Mouse (Mus musculus) stomach, embryonic 15.5 days (tissue): ENCODE measurements around the gene Tiparp. TPM values are rescaled to one million over a fixed set of nuclear protein-coding genes. Genes with fewer than 3 reads are reported as not detected.

ENCODE experiments used
- ATAC-seq: fragments of 200-750 bp; cut with Nextera tagmentation; 2 replicates; pipeline ENCODE4 v1.8.0; 2017; ENCODE audit warnings: low read depth, moderate number of reproducible peaks, moderate TSS enrichment; ENCODE audit not compliant: insufficient read depth, low FRiP score
- H3K27ac ChIP-seq: fragments of 300-500 bp; sonication (generic); 2 replicates; pipeline ENCODE4 v1.5.1; 2015; ENCODE audit warnings: mild to moderate bottlenecking, inconsistent platforms
- H3K27me3 ChIP-seq: fragments of 300-500 bp; sonication (generic); replicated peaks from 2 replicates; pipeline ENCODE4 v1.6.1; 2015; ENCODE audit warnings: inconsistent platforms
- H3K36me3 ChIP-seq: fragments of 300-500 bp; sonication (generic); 2 replicates; pipeline ENCODE4 v1.6.1; 2015; ENCODE audit warnings: inconsistent platforms
- H3K4me1 ChIP-seq: fragments of 300-500 bp; sonication (generic); 2 replicates; pipeline ENCODE4 v1.6.1; 2015; ENCODE audit warnings: inconsistent platforms
- H3K4me2 ChIP-seq: fragments of 300-500 bp; sonication (generic); 2 replicates; pipeline ENCODE4 v1.6.1; 2015; ENCODE audit warnings: mild to moderate bottlenecking, inconsistent platforms
- H3K4me3 ChIP-seq: fragments of 300-500 bp; sonication (generic); replicated peaks from 2 replicates; pipeline ENCODE4 v1.5.1; 2015; ENCODE audit warnings: inconsistent platforms
- H3K9ac ChIP-seq: fragments of 300-500 bp; sonication (generic); 2 replicates; pipeline ENCODE4 v1.6.1; 2015; ENCODE audit warnings: inconsistent platforms
- H3K9me3 ChIP-seq: fragments of 300-500 bp; sonication (generic); 2 replicates; pipeline ENCODE4 v1.6.1; 2016; ENCODE audit warnings: inconsistent platforms
- WGBS: fragments of 180-500 bp; shearing (Covaris S2); methylation state at CpG from one replicate; pipeline ENCODE4 v1.1.7; 2015; 5-methylcytosine and 5-hydroxymethylcytosine counted together
- polyA plus RNA-seq: library from polyadenylated mRNA; unstranded; fragments of >200 nt; fragmentation: Nextera tagmentation; extraction: Ambion mirVana; gene quantifications from 2 replicates; pipeline ENCODE4 v1.2.1, GENCODE M21; 2015

The Tiparp gene
- polyA plus RNA-seq, 1 experiment from 2014 or later: 35.5 TPM

GRCm38 (mm10) chr3:65563926-65564624, 35.9 kb downstream of the Tiparp start:
- Histone ChIP-seq H3K27ac (no peak overlapping the region), H3K4me2 (no peak overlapping the region), H3K9ac (no peak overlapping the region), H3K4me3 (no peak overlapping the region), H3K36me3 (no peaks in the 10 kb centered on the region), H3K4me1 (no peaks in the 10 kb centered on the region), H3K9me3 (no peaks in the 10 kb centered on the region), H3K27me3 (no peaks in the 10 kb centered on the region)
- 16% methylated on average over 6 of the region's 6 CpGs for WGBS
- peak; percentile 77 for ATAC-seq

- WGBS: 65% methylated on average over 9 of the region's 9 CpGs
- Histone ChIP-seq H3K9me3 (no peaks in the 10 kb centered on the region), H3K27me3 (no peaks in the 10 kb centered on the region)
Observed at GRCm38 (mm10) chr3:65565632-65566300, 37.6 kb downstream of the Tiparp start.

DNA sequence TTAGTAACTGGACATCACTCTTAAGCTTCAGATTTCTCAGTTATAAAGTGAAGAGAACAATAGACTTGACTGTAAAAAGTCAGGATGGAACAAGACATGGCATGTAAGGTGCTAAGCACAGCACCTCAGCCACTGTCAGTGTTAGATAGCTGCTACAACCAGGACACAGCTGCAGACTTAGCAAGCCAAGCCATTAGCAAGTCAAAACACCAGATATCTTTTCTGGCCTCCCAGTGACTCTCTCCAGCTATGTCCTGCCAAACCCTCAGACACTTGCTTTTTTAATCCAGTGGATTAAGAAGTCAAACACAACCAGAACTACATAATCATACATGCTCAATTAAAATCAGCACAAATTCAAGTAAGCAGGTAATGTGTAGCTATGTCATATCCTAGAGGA, 41.7 kb downstream of the Tiparp start:
- Histone ChIP-seq H3K4me2 (no peak overlapping the region), H3K4me1 (no peaks in the 10 kb centered on the region), H3K9ac (no peak overlapping the region), H3K27ac (no peak overlapping the region), H3K9me3 (no peaks in the 10 kb centered on the region), H3K27me3 (no peaks in the 10 kb centered on the region), H3K36me3 (no peaks in the 10 kb centered on the region), H3K4me3 (no peak overlapping the region)
- no peak for ATAC-seq

More at GRCm38 (mm10) chr3:65565632-65566300, 37.6 kb downstream of the Tiparp start:
- no peak for ATAC-seq
- no peak overlapping the region for H3K27ac ChIP-seq
- no peak overlapping the region for H3K9ac ChIP-seq
- H3K4me2 ChIP-seq: no peak overlapping the region
- H3K4me1 ChIP-seq: no peaks in the 10 kb centered on the region
- H3K36me3 ChIP-seq: no peaks in the 10 kb centered on the region
- no peak overlapping the region for H3K4me3 ChIP-seq

- Histone ChIP-seq H3K4me3 (no peak overlapping the region), H3K9me3 (no peaks in the 10 kb centered on the region), H3K4me2 (no peak overlapping the region), H3K4me1 (no peaks in the 10 kb centered on the region), H3K27ac (no peak overlapping the region), H3K36me3 (no peaks in the 10 kb centered on the region), H3K9ac (no peak overlapping the region), H3K27me3 (no peaks in the 10 kb centered on the region)
- 48% methylated on average over 3 of the region's 3 CpGs for WGBS
- no peak for ATAC-seq
Observed at GRCm38 (mm10) chr3:65573516-65573915, 45.3 kb downstream of the Tiparp start.

DNA sequence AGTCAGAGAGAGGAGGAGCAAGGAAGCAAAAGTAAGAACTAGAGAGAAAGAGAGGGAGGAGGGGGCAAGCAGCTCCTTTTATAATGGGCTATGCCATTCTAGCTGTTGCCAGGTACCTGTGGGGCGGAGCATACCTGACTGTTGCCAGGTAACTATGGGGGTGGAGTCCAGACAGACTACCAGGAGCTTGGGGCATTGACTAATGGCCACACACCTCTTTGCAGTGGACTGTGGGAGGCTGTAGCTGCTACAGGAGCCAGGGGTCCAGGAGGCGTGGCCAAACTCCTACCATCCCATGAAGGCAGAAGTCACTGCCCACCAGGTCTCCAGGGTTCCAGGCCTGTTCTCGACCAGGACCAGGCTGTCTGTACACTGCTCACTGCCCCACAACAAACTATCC, 49.4 kb downstream of the Tiparp start:
- H3K4me3 ChIP-seq: no peak overlapping the region
- no peaks in the 10 kb centered on the region for H3K27me3 ChIP-seq
- no peaks in the 10 kb centered on the region for H3K36me3 ChIP-seq
- H3K4me2 ChIP-seq: no peak overlapping the region
- no peaks in the 10 kb centered on the region for H3K9me3 ChIP-seq
- WGBS: 85% methylated on average over 3 of the region's 3 CpGs
- H3K9ac ChIP-seq: no peak overlapping the region
- no peak overlapping the region for H3K27ac ChIP-seq
- H3K4me1 ChIP-seq: no peaks in the 10 kb centered on the region
- no peak for ATAC-seq

GRCm38 (mm10) chr3:65579260-65579921, 51.2 kb downstream of the Tiparp start:
- Histone ChIP-seq H3K4me2 (no peak overlapping the region), H3K36me3 (no peaks in the 10 kb centered on the region), H3K9ac (no peak overlapping the region), H3K27ac (no peak overlapping the region), H3K4me1 (no peaks in the 10 kb centered on the region), H3K9me3 (no peaks in the 10 kb centered on the region), H3K27me3 (no peaks in the 10 kb centered on the region), H3K4me3 (no peak overlapping the region)
- ATAC-seq: no peak
- WGBS: 67% methylated on average over 12 of the region's 12 CpGs

DNA sequence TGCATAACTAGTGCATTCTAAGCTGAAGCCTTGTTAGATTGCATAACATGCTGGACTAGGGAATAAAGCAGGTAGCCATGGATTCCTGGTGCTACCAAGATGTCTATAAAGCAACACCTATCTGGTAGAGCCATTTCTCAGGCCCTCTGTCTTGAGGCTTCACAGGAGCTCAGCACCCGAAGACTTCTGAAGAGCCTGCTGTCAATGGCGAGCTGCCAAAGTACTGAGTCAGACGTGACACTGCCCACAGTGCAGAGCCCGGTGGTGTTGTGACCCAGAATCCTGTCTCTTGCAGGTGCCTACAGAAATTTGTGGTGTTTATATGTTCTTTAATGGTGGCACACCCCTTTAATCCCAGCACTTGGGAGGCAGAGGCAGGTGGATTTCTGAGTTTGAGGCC, 53.4 kb downstream of the Tiparp start:
- Histone ChIP-seq H3K4me2 (no peak overlapping the region), H3K27me3 (no peaks in the 10 kb centered on the region), H3K27ac (no peak overlapping the region), H3K4me3 (no peak overlapping the region), H3K9ac (no peak overlapping the region), H3K36me3 (no peaks in the 10 kb centered on the region), H3K9me3 (no peaks in the 10 kb centered on the region), H3K4me1 (no peaks in the 10 kb centered on the region)
- 63% methylated on average over 4 of the region's 4 CpGs for WGBS
- ATAC-seq: no peak

DNA sequence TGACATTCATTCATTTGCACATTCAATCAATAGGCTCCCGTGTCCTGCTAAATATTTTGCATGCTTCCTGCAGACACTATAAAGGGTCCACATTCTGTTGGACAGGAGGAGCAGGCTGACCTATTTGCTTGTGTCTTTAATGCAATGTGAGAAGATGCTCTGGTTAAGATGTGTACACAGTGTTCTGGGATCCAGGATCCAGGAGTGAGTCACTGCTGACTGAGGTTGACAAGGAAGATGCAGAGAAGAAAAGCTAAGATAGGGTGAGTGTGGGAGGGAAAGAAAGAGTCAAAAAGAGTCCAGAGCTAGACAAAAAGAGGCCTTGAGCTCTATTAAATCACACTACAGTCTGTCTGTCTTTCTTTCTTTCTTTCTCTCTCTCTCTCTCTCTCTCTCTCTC, 56.1 kb downstream of the Tiparp start:
- no peaks in the 10 kb centered on the region for H3K4me1 ChIP-seq
- H3K4me3 ChIP-seq: no peak overlapping the region
- ATAC-seq: no peak
- H3K27ac ChIP-seq: no peak overlapping the region
- no peak overlapping the region for H3K4me2 ChIP-seq
- no peak overlapping the region for H3K9ac ChIP-seq
- H3K36me3 ChIP-seq: no peaks in the 10 kb centered on the region
- 64% methylated on average over 1 of the region's 1 CpGs for WGBS
- H3K9me3 ChIP-seq: no peaks in the 10 kb centered on the region
- no peaks in the 10 kb centered on the region for H3K27me3 ChIP-seq

- Histone ChIP-seq H3K27ac (no peak overlapping the region), H3K4me2 (no peak overlapping the region), H3K36me3 (no peaks in the 10 kb centered on the region), H3K4me1 (no peaks in the 10 kb centered on the region), H3K27me3 (no peaks in the 10 kb centered on the region), H3K9me3 (no peaks in the 10 kb centered on the region), H3K9ac (no peak overlapping the region), H3K4me3 (no peak overlapping the region)
- no peak for ATAC-seq
- 67% methylated on average over 8 of the region's 8 CpGs for WGBS
Observed at GRCm38 (mm10) chr3:65585291-65585690, 57.1 kb downstream of the Tiparp start.

- Histone ChIP-seq H3K36me3 (no peaks in the 10 kb centered on the region), H3K4me1 (no peaks in the 10 kb centered on the region), H3K9me3 (no peaks in the 10 kb centered on the region), H3K4me3 (peak overlapping the region; percentile 29), H3K27me3 (no peaks in the 10 kb centered on the region), H3K27ac (peak overlapping the region; percentile 0; the same call in 1 of the 2 replicates), H3K4me2 (peak overlapping the region; percentile 58), H3K9ac (no peak overlapping the region)
- WGBS: 30% methylated on average over 16 of the region's 16 CpGs
- ATAC-seq: peak; percentile 27; the same call in 1 of the 2 replicates
Observed at GRCm38 (mm10) chr3:65585823-65586482, 57.7 kb downstream of the Tiparp start.

- Histone ChIP-seq H3K27ac (peak overlapping the region; percentile 0; the same call in 1 of the 2 replicates), H3K27me3 (no peaks in the 10 kb centered on the region), H3K4me2 (peak overlapping the region; percentile 58), H3K4me3 (peak overlapping the region; percentile 29), H3K9ac (no peak overlapping the region), H3K36me3 (no peaks in the 10 kb centered on the region), H3K9me3 (no peaks in the 10 kb centered on the region), H3K4me1 (no peaks in the 10 kb centered on the region)
- ATAC-seq: peak; percentile 27; the same call in 1 of the 2 replicates
- WGBS: 7% methylated on average over 16 of the region's 16 CpGs
Observed at GRCm38 (mm10) chr3:65586483-65586905, 58.3 kb downstream of the Tiparp start.
